Mouse (Mus musculus) limb, embryonic 10.5 days (tissue): ENCODE measurements around the gene Gnai1. TPM values are rescaled to one million over a fixed set of nuclear protein-coding genes. Genes with fewer than 3 reads are reported as not detected.

Experiments
- DNase-seq: peaks from one replicate; pipeline ENCODE4 v3.0.0-alpha.2; 2017; ENCODE audit warnings: low spot score
- H3K27ac ChIP-seq: fragments of 300-500 bp; sonication (generic); 2 replicates; pipeline ENCODE4 v1.5.1; 2016; ENCODE audit warnings: mild to moderate bottlenecking
- H3K27me3 ChIP-seq: fragments of 300-500 bp; sonication (generic); 2 replicates; pipeline ENCODE4 v1.6.1; 2016; ENCODE audit warnings: low read depth, mild to moderate bottlenecking; ENCODE audit not compliant: poor library complexity, severe bottlenecking
- H3K36me3 ChIP-seq: fragments of 300-500 bp; sonication (generic); 2 replicates; pipeline ENCODE4 v1.6.1; 2016; ENCODE audit warnings: mild to moderate bottlenecking, moderate library complexity
- H3K4me1 ChIP-seq: fragments of 300-500 bp; sonication (generic); 2 replicates; pipeline ENCODE4 v1.6.1; 2016
- H3K4me3 ChIP-seq: fragments of 300-500 bp; sonication (generic); 2 replicates; pipeline ENCODE4 v1.5.1; 2016; ENCODE audit warnings: mild to moderate bottlenecking, moderate library complexity
- H3K9me3 ChIP-seq: fragments of 300-500 bp; sonication (generic); replicated peaks from 2 replicates; pipeline ENCODE4 v1.6.1; 2016; ENCODE audit warnings: mild to moderate bottlenecking
- WGBS: fragments of 180-500 bp; shearing (Covaris S2); methylation state at CpG from one replicate; pipeline ENCODE4 v1.1.7; 2016; 5-methylcytosine and 5-hydroxymethylcytosine counted together
- polyA plus RNA-seq: library from polyadenylated mRNA; unstranded; fragments of >200 nt; fragmentation: Nextera tagmentation; extraction: Ambion mirVana; gene quantifications from 2 replicates; pipeline ENCODE4 v1.2.1, GENCODE M21; 2016

Gene Gnai1
- polyA plus RNA-seq, 1 experiment from 2014 or later = 16.4 TPM

DNA sequence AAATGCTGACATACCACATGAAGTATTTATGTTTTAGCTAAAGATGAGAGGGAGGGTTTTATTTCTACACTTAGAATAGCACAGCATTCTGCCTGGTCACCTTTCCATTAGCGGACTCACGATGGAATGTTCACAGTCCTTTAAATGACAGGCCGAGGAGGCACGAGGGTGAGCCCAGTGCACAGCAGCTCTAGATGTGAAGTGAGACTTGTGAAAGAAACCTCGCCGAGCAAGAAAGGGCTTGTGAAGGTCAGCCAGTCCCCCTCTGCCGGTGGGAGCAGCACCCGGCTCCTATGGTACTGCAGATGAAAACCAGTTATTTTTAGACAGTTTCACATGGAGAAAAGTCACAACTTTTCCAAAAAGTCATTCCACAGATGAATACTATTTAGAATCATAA, 29.4 kb downstream of the Gnai1 start:
- Histone ChIP-seq H3K27ac (no peak overlapping the region), H3K4me3 (no peak overlapping the region), H3K4me1 (no peaks in the 10 kb centered on the region), H3K27me3 (no peaks in the 10 kb centered on the region), H3K9me3 (no peaks in the 10 kb centered on the region), H3K36me3 (no peaks in the 10 kb centered on the region)
- 58% methylated on average over 8 of the region's 8 CpGs for WGBS
- no peak for DNase-seq

DNA sequence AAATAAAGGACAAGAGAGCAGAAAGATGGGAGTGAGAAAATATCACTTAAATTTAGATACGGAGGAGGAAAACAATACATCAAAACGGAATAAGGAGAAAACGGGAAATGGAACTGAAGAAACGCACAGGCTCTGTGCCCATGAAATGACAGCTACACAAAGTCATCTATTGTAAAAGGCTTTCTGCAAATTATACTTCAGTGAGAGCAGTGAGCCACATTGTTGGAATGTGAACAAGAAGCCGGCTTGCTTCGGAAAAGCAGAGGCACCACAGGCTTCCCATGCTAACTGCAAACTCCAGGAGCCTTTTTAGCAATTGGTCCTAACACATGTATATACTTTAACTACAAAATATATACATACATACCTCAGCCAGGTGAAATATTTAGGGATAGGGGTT, 34.0 kb downstream of the Gnai1 start:
- DNase-seq = no peak
- Histone ChIP-seq H3K27me3 (no peaks in the 10 kb centered on the region), H3K9me3 (no peaks in the 10 kb centered on the region), H3K4me3 (no peak overlapping the region), H3K4me1 (0 out of 2 replicates have a peak, but pooled peaks cover 3% of the 10 kb centered on the region), H3K36me3 (no peaks in the 10 kb centered on the region), H3K27ac (no peak overlapping the region)
- WGBS = 92% methylated on average over 6 of the region's 6 CpGs

- Histone ChIP-seq H3K4me3 (no peak overlapping the region), H3K27me3 (no peaks in the 10 kb centered on the region), H3K27ac (no peak overlapping the region), H3K36me3 (no peaks in the 10 kb centered on the region), H3K4me1 (0 out of 2 replicates have a peak, but pooled peaks cover 3% of the 10 kb centered on the region), H3K9me3 (no peaks in the 10 kb centered on the region)
- 94% methylated on average over 9 of the region's 9 CpGs for WGBS
- DNase-seq = no peak
These were observed 36.6 kb downstream of the Gnai1 start for GRCm38 (mm10) chr5:18323534-18323933.

DNA sequence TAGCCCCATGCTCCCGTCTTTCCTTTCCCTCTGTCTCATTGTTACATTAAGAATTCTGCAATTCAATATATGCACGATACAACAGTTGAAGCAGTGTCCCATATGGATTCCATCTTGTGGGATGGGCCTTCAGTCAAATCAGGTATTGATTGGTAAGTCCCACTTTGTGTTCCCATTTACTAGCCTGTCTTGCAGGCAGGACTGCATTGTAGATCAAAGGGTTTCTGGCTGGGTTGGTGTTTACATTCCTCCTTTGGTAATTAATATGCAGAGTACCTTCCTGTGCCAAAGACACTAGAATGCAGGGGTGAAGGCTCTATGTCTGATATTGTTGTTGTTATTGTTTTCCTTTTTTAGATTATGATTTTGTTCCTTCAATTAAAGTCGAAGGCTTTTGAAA, 38.5 kb downstream of the Gnai1 start:
- H3K4me1 ChIP-seq = 0 out of 2 replicates have a peak, but pooled peaks cover 3% of the 10 kb centered on the region
- no peak overlapping the region for H3K27ac ChIP-seq
- 78% methylated on average over 3 of the region's 3 CpGs for WGBS
- no peaks in the 10 kb centered on the region for H3K9me3 ChIP-seq
- no peak overlapping the region for H3K4me3 ChIP-seq
- no peaks in the 10 kb centered on the region for H3K36me3 ChIP-seq
- no peaks in the 10 kb centered on the region for H3K27me3 ChIP-seq
- DNase-seq = no peak

DNA sequence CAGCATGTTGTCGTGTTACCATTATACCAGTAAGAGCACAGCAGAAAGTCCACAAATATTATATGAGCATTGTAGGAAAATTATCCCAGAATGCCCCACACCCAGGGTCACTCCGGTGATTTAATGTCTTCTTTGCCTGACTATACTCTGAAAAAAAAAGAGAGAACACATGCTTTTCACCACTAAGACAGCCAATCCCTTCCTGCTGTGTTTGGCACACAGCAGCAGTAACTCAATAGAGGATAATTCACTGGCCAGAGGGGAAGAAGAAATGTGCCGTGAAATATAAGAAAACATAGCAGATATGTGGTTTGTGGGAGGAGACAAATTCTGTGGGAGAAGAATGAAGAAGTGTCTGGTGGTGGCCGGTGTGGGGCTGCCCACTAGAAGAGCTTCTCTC, 41.3 kb downstream of the Gnai1 start:
- no peaks in the 10 kb centered on the region for H3K9me3 ChIP-seq
- 95% methylated on average over 4 of the region's 4 CpGs for WGBS
- no peaks in the 10 kb centered on the region for H3K36me3 ChIP-seq
- no peak overlapping the region for H3K4me3 ChIP-seq
- no peaks in the 10 kb centered on the region for H3K27me3 ChIP-seq
- H3K27ac ChIP-seq = no peak overlapping the region
- no peak for DNase-seq
- H3K4me1 ChIP-seq = 0 out of 2 replicates have a peak, but pooled peaks cover 3% of the 10 kb centered on the region

- 78% methylated on average over 1 of the region's 1 CpGs for WGBS
These were observed 52.8 kb downstream of the Gnai1 start for GRCm38 (mm10) chr5:18307229-18307804.

DNA sequence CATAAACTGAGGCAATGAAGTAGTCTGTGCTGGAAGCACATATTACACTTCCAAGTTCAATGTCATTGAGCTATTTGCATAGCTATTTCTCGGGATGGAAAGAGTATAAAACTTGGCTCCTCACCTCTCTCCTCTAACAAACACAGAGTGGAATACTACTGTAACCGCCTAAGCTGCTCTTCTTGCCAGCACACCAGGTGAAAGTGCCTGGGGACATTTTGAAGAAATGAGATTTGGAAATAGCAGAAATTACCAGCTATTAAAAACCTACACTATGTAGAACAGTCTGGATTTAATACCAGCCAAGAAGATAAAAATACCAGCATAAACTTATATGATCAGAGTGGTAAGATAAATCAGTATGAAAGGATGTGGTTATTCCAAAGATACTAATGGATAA, 63.6 kb downstream of the Gnai1 start:
- H3K4me1 ChIP-seq = no peaks in the 10 kb centered on the region
- H3K27ac ChIP-seq = no peak overlapping the region
- no peak overlapping the region for H3K4me3 ChIP-seq
- 90% methylated on average over 2 of the region's 2 CpGs for WGBS
- H3K36me3 ChIP-seq = no peaks in the 10 kb centered on the region
- no peaks in the 10 kb centered on the region for H3K27me3 ChIP-seq
- no peak for DNase-seq
- H3K9me3 ChIP-seq = no peaks in the 10 kb centered on the region

More at GRCm38 (mm10) chr5:18307229-18307804, 52.8 kb downstream of the Gnai1 start:
- DNase-seq = no peak
- Histone ChIP-seq H3K27me3 (no peaks in the 10 kb centered on the region), H3K36me3 (no peaks in the 10 kb centered on the region), H3K27ac (no peak overlapping the region), H3K4me3 (no peak overlapping the region), H3K9me3 (no peaks in the 10 kb centered on the region), H3K4me1 (no peaks in the 10 kb centered on the region)

DNA sequence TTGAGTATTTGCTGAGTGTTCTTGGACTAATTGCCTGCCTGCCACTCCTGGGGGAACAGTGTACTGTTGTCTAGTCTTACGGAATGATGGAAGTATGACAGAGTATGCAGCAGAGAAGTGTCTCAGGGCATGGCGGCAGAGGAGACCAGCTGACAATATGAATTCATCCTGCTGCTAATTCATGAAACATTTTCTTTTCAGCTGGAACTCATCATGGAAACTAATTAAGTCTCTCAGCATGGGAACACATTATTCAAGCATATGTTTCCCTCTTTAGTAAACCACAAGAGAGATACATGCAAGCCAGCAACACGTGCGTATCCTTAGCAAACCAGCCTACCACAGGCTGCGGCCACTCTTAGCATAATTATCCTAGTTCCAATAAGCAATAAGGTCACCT, 67.4 kb downstream of the Gnai1 start:
- Histone ChIP-seq H3K36me3 (peaks cover 8% of the 10 kb centered on the region; the same call in 1 of the 2 replicates), H3K27me3 (no peaks in the 10 kb centered on the region), H3K9me3 (no peaks in the 10 kb centered on the region), H3K4me3 (no peak overlapping the region), H3K4me1 (no peaks in the 10 kb centered on the region), H3K27ac (no peak overlapping the region)
- no peak for DNase-seq
- WGBS = 79% methylated on average over 5 of the region's 5 CpGs

- no peak for DNase-seq
- 84% methylated on average over 4 of the region's 4 CpGs for WGBS
- Histone ChIP-seq H3K4me3 (no peak overlapping the region), H3K27me3 (no peaks in the 10 kb centered on the region), H3K36me3 (peaks cover 23% of the 10 kb centered on the region), H3K27ac (no peak overlapping the region), H3K4me1 (no peaks in the 10 kb centered on the region), H3K9me3 (no peaks in the 10 kb centered on the region)
These were observed 70.6 kb downstream of the Gnai1 start for GRCm38 (mm10) chr5:18289530-18289929.

DNA sequence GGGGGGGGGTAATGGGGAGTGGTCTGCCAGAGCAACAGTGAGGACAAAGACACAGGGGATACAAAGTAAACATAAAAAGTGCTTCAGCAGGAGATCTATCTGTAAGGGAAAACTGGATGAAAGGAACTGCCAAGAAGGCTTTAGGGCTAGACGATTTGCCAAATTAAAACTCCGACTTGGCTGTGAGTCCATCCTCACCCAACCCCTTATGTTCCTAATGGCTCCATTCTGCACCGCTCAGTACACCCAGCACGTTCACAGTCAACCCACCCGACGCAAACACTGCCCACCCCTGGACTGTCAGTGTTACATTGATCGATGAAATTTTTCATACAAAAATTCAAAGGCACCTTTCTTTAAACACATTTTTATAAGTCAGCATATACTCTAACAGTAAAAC, 71.5 kb downstream of the Gnai1 start:
- WGBS = 96% methylated on average over 7 of the region's 7 CpGs
- peaks cover 23% of the 10 kb centered on the region for H3K36me3 ChIP-seq
- no peaks in the 10 kb centered on the region for H3K9me3 ChIP-seq
- no peak overlapping the region for H3K4me3 ChIP-seq
- no peak overlapping the region for H3K27ac ChIP-seq
- H3K27me3 ChIP-seq = no peaks in the 10 kb centered on the region
- no peak for DNase-seq
- no peaks in the 10 kb centered on the region for H3K4me1 ChIP-seq

GRCm38 (mm10) chr5:18288079-18288478, 72.1 kb downstream of the Gnai1 start:
- WGBS = 91% methylated on average over 3 of the region's 3 CpGs
- Histone ChIP-seq H3K9me3 (no peaks in the 10 kb centered on the region), H3K4me1 (no peaks in the 10 kb centered on the region), H3K36me3 (peaks cover 23% of the 10 kb centered on the region), H3K27me3 (no peaks in the 10 kb centered on the region), H3K4me3 (no peak overlapping the region), H3K27ac (no peak overlapping the region)
- no peak for DNase-seq

- no peak overlapping the region for H3K4me3 ChIP-seq
- peaks cover 9% of the 10 kb centered on the region for H3K36me3 ChIP-seq
- no peak for DNase-seq
- H3K27me3 ChIP-seq = no peaks in the 10 kb centered on the region
- H3K27ac ChIP-seq = no peak overlapping the region
- 93% methylated on average over 3 of the region's 3 CpGs for WGBS
- no peaks in the 10 kb centered on the region for H3K9me3 ChIP-seq
- no peaks in the 10 kb centered on the region for H3K4me1 ChIP-seq
These were observed 78.1 kb downstream of the Gnai1 start for GRCm38 (mm10) chr5:18282095-18282494.

DNA sequence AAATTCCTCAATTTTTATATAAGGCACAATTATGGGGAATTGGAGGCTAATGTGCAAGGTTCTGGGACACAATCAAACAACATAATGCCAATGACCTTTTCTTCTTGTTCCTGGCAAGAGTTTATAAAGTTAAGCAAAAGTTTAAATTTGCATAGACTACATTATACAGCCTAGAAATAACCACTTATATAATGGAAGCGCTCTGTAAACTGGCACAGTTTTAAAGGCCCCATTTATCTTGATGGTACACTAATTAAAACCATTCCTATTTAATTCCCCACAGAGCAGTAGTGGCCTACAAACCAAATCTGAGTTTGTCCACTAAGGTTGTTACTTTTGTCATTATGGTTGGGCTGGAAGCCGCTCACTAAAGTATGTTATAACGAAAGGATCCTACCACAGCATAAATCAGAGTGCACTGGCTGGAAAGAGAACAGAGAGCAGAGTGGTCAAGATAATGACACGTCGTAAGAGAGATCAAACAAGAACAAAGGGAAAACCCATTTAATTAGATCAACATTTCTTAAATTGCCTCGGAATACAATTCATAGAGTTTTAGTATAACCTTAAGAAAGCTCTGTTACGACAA, 85.7 kb downstream of the Gnai1 start:
- Histone ChIP-seq H3K4me3 (no peak overlapping the region), H3K36me3 (no peaks in the 10 kb centered on the region), H3K4me1 (peaks cover 15% of the 10 kb centered on the region), H3K27me3 (no peaks in the 10 kb centered on the region), H3K27ac (no peak overlapping the region), H3K9me3 (no peaks in the 10 kb centered on the region)
- DNase-seq = no peak
- 57% methylated on average over 7 of the region's 7 CpGs for WGBS
